Mouse (Mus musculus): ENCODE results near the gene Tns3.

The Tns3 gene

GRCm38 (mm10) chr11:8583137-8583536 lies 81.2 kb downstream of the Tns3 start:
- no peak for DNase-seq (ENCODE audit: low read depth in 2 of 2, low spot score in 2 of 2)

DNA sequence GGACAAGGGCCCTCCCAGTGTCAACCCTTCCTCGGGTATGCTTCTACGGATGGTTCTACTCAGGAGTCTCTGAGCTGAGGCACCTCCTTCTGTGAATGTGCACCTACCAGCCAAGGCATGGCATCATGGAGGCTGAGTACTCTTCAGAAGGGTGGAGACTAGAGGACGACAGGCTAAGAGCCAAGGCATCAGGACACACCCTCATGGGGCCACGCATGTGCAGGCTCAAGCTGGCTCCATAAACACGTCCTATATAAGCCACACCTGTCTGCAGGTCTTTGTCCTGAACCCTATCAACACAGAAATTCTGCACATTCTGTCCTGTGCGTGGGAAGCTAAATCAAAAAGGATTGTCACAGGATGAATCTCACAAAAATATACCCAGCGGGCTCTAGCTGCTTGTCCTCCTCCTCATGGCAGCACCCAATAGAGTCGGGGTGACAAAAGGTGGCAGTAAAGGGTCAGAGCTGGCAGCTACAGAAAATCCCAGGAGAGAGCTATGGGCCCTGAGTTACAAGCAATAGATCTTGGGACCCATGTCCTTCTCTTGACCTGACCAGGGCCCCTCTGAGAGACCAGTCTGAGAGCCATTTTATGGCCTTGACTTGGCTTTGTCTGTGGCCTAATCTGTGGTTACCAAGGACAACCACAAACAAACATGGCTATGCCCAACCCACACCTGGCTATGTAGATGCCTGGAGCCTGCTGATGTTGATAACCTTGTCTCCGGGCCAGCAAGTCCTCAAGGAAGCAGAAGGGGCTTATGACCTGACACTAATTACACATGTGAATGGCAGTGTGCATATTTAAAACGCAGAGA lies 82.0 kb downstream of the Tns3 start:
- DNase-seq (ENCODE audit: low read depth in 2 of 2, low spot score in 2 of 2): no peak

DNA sequence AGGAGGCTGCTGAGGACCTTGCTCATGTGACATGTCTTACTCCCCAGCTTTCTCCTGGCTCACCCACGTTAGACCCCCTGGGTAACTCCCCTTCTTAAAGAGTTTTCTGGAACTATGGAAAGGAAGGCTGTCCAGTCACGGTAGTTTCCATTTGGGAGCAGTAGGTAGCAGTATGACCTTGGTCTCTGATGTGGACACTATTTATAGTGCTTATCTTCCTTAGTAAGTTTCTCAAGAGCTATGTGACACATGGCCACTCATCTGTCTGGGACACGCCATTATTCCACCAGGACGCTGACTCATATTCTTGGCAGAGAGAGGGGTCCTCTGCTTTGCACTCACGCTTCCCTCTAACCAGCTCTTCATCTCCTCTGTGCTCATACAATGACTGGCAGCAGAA lies 84.5 kb downstream of the Tns3 start:
- no peak for DNase-seq (ENCODE audit: low read depth in 2 of 2, low spot score in 2 of 2)

- DNase-seq (ENCODE audit: low read depth in 2 of 2, low spot score in 2 of 2): no peak
Observed at GRCm38 (mm10) chr11:8575217-8576180, 88.8 kb downstream of the Tns3 start.

DNA sequence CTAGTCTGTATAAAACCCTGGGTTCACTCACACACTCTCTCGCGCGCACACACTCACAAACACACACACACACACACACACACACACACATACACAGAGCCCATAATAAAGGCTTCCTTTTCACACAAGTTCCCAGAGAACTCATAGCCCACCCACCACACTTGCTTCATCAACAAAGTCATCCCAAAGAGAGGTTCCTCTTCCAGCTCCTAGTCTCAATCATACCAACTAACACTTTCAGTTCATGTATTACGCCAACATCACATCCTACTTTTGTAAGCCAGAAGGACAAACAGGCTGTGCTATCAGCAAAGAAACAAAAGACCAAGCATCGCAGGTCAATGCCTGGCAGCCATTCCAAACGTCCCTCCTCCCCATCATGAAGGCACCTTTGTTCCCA lies 89.8 kb downstream of the Tns3 start:
- no peak for DNase-seq (ENCODE audit: low read depth in 2 of 2, low spot score in 2 of 2)

DNA sequence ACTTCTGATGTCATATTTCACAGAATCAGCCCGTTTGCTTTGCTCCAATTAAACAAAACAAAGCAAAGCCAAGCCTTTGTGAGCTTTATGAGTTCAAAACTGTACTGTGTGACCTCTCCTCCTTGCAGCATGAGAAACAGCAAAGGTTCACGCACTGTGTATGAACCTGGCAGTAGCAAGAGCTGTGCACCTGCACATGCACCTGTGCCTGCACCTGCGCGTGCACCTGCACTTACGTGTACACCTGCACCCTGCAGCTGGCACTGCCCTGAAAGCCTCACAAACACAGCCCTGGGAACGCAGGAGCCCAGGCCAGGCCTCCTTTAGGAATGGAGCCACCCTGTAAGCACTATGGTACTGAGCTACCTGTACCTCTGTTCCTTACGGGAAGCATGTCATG lies 91.6 kb downstream of the Tns3 start:
- DNase-seq (ENCODE audit: low read depth in 2 of 2, low spot score in 2 of 2): no peak

GRCm38 (mm10) chr11:8569232-8570028 lies 94.9 kb downstream of the Tns3 start:
- no peak for DNase-seq (ENCODE audit: low read depth in 2 of 2, low spot score in 2 of 2)

DNA sequence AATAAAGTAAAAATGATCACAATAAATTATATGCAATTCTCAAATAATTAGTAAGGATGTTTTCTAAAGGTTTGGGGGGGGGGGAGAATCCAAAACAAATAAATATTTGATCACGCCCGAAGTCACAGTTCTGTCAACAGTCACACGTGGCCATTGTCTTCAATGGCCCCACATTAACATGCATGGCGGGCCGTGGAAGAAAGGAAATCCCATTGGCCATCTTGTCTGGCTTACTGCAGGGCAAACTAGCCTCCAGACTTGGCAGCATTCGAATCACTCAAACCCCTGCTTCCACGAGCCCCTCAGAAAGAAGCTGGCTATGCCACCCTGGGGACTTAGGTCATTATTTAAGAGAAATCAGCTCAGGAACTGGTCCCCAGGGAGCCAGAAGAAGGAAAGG lies 95.5 kb downstream of the Tns3 start:
- no peak for DNase-seq (ENCODE audit: low read depth in 2 of 2, low spot score in 2 of 2)

DNA sequence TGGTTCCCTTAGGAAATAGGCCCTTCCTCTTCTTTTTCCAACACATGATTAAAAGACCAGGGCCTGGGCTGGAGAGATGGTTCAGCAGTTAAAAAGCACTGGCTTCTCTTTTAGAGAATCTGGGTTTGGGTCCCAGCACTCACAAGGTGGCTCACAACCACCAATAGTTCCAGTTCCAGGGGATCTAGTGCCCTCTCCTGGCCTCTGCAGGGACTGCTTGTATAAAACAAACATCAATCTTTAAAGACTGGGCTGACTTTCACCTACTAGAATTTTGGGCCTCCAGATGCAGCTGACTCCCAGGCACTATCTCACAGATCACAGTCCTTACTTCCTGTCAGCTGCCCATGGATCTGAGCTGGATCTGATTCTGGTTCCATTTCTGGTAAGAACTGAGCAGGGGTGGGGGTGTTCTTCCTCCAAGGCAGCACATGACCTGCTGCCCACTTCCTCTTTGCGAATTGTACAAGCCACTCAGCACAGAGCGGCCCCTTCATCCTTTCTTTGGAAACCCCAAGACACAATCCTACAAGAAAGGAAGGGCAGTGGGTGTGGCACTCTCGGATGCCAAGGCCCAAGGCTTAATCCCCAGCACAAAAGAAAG lies 98.0 kb downstream of the Tns3 start:
- no peak for DNase-seq (ENCODE audit: low read depth in 2 of 2, low spot score in 2 of 2)

- DNase-seq (ENCODE audit: low read depth in 2 of 2, low spot score in 2 of 2): no peak
Observed at GRCm38 (mm10) chr11:8558761-8559282, 105.5 kb downstream of the Tns3 start.

GRCm38 (mm10) chr11:8558258-8558657 lies 106.1 kb downstream of the Tns3 start:
- DNase-seq (ENCODE audit: low read depth in 2 of 2, low spot score in 2 of 2): no peak

DNA sequence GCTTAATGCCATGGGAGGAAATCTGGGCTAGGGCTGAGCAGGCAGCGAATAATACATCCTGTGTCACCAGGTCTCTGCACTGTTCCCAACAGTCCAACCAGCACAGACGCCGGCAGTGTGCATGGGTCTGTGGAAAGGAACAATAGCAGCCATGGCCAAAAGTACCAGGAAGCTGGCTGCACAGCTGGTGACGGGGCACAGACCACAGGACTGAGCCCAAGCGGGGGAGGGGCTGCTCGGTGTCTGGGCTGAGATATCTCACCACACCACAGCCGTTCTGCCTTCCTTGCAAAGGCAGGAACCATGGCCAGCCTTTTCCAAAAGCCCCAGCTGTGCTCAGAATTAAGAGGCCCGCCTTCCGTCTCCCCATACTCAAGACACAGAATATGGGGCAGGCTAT lies 107.3 kb downstream of the Tns3 start:
- DNase-seq (ENCODE audit: low read depth in 2 of 2, low spot score in 2 of 2): no peak

- no peak for DNase-seq (ENCODE audit: low read depth in 2 of 2, low spot score in 2 of 2)
Observed at GRCm38 (mm10) chr11:8551710-8552109, 112.6 kb downstream of the Tns3 start.

DNA sequence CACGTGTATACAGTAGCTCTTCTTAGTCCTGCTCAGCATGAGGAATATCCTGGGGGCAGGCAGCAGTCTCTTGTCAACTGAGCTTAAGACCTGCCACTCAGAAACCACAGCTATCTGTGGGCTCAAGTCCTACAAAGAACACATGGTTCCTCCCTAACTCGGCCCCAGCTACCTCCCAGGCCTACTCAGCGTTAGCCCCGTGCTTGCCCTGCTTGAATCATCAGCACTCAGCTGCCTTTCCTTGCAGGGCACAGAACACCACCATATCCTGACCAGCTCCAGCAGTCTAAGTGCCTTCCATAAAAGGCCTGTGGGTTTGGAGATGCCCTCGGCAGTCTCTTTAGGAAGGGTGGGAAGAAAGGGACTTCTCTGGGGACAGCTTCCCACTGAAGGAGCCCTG lies 116.7 kb downstream of the Tns3 start:
- no peak for DNase-seq (ENCODE audit: low read depth in 2 of 2, low spot score in 2 of 2)

DNA sequence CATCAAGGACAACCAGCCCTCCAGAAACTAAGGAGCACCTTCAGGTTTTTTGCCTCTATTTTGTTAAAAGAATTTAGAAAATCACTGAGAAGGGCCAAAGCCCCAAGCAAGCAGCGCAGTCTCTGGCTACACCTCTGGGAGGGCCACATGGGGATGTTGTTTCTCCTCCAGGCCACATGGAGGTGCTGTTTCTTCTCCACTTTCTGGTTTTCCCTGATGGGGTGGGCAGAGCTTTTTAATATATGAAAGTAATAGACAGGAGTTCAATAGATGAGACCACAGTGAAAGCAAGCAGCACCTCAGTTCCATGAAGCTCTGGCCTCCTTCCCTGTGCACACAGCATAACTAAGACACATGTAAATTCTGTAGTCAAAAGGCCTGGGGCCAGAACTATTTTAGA lies 118.5 kb downstream of the Tns3 start:
- no peak for DNase-seq (ENCODE audit: low read depth in 2 of 2, low spot score in 2 of 2)

DNA sequence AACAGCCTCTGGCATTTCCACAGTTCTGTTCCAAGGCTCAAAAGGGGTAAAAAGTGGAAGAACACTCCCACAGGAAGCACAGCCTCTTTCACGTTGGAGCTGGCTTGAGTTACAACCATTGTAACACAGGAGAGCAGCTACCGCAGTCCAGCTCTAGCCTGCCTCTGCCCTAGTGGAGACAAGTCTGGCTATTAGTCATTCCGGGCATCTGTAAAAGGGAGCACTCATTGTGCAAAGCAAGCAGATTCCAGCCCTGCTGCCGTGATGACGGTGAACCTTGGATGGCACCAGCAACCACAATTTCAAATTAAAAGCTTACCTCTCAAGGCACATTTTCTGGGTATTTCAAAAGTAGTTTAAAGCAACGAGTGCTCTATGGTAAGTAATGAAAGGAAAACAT lies 120.0 kb downstream of the Tns3 start:
- no peak for DNase-seq (ENCODE audit: low read depth in 2 of 2, low spot score in 2 of 2)

- no peak for DNase-seq (ENCODE audit: low read depth in 2 of 2, low spot score in 2 of 2)
Observed at GRCm38 (mm10) chr11:8541222-8541815, 123.0 kb downstream of the Tns3 start.

- no peak for DNase-seq (ENCODE audit: low read depth in 2 of 2, low spot score in 2 of 2)
Observed at GRCm38 (mm10) chr11:8539593-8540265, 124.6 kb downstream of the Tns3 start.

GRCm38 (mm10) chr11:8537013-8537614 lies 127.2 kb downstream of the Tns3 start:
- no peak for DNase-seq (ENCODE audit: low read depth in 2 of 2, low spot score in 2 of 2)

All from CD8-positive naive resting alpha-beta T cell, adult 2 months (primary cell).